Mouse (Mus musculus) large intestine, adult 2 months (tissue): ENCODE measurements around the gene Acp2. TPM values are rescaled to one million over a fixed set of nuclear protein-coding genes. Genes with fewer than 3 reads are reported as not detected.

Experiments
- DNase-seq: peaks from one replicate; pipeline ENCODE4 v3.0.0-alpha.2; 2012; ENCODE audit warnings: low read depth, low spot score
- WGBS: fragments of 180-500 bp; shearing (Covaris S2); methylation state at CpG from one replicate; pipeline ENCODE4 v1.1.7; 2018; 5-methylcytosine and 5-hydroxymethylcytosine counted together
- polyA plus RNA-seq: library from polyadenylated mRNA; depleted of rRNA; stranded (reverse); fragments of >200 nt; gene quantifications from 2 replicates; pipeline ENCODE4 v1.2.3, GENCODE M21; 2012; rRNA removed

Gene Acp2
- polyA plus RNA-seq, 1 experiment = 17.8 TPM

- 57% methylated on average over 4 of the region's 4 CpGs for WGBS
- DNase-seq = no peak
These were observed 49.8 kb downstream of the Acp2 start for GRCm38 (mm10) chr2:91252512-91252911.

GRCm38 (mm10) chr2:91254725-91255380 is 52.2 kb downstream of the Acp2 start:
- WGBS = 68% methylated on average over 8 of the region's 8 CpGs
- DNase-seq = no peak

DNA sequence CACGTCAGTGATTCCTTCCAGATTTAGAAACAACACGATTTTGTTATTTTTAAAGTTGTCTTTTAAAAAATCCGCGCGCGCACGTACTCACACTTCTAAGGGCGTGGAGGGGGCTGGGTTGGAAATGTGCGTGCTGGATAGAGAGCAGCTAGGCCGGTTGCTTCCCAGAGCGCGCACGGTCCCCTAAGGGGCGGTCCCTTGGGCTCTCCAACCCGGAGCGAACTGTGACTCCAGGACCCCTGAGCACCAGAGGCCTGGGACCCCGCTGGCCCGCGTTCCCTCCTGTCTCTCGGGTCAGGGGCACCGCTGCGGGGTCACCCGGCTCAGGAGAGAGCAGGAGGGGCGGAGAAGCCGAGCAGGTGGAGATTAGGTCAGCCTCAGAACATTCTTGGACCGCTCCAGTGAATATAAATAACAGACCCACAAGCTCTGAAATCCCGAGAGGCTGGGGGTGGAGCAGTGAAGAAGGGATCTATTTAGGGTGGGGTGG is 53.0 kb downstream of the Acp2 start, which contains the start of gene Pacsin3:
TSS of gene Pacsin3 (plus strand) at position 294 of the 490 bp plus-strand sequence.
- whole genome bisulfite sequencing = 7% methylated on average over 27 of the region's 27 CpGs
- no peak for DNase-seq

- DNase-seq = no peak
These were observed 53.8 kb downstream of the Acp2 start for GRCm38 (mm10) chr2:91256256-91257125.

GRCm38 (mm10) chr2:91257126-91257980 is 54.7 kb downstream of the Acp2 start:
- no peak for DNase-seq

More at GRCm38 (mm10) chr2:91256256-91257125, 53.8 kb downstream of the Acp2 start:
- under 1% methylated on average over 52 of the region's 52 CpGs for WGBS

DNA sequence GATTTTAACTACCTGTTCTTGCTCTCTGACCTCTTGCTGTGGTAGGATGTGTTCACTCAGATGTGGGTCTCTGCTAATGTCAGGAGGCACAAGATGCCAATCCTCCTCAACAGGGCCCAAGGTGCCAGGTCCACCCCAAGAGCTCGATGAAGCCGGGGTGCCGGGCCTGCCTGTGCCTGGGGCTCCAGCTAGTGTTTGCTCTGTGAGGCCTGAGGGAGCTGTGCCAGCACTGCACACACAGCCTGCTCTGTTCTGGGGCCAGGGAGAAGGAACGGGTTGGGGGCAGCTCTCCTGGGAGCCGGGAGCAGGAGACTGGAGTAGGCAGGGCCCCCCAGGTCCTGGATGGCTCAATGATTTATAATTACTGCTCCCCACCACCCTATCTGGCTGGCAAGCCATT is 55.4 kb downstream of the Acp2 start:
- DNase-seq = no peak
- WGBS = 49% methylated on average over 5 of the region's 5 CpGs

More at GRCm38 (mm10) chr2:91257126-91257980, 54.7 kb downstream of the Acp2 start:
- 6% methylated on average over 22 of the region's 22 CpGs for WGBS

DNA sequence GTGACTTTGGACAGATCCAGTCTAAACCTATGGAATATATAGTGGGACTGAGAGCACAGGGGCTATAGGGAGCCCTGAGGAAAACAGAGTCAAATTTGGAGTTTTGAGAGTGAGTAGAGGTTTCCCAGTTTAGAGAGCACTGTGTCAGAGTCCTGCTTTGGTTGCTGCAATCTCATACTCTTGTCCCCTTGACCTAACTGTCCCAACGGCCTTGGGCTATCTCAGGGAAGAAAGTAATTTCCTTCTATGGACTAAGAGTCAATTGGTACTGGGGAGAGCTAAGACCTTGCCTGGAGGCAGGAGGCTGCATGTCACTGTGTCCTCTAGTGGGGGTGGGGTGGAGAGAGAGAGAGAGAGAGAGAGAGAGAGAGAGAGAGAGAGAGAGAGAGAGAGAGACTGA is 56.1 kb downstream of the Acp2 start:
- 74% methylated on average over 1 of the region's 1 CpGs for WGBS
- DNase-seq = no peak

GRCm38 (mm10) chr2:91259493-91259892 is 56.8 kb downstream of the Acp2 start:
- 95% methylated on average over 1 of the region's 1 CpGs for WGBS

More at GRCm38 (mm10) chr2:91259493-91259892, 56.8 kb downstream of the Acp2 start:
- DNase-seq = no peak

Other genes with a start within 250 kb of the Acp2 start
- 0.49 and 0.50 TPM in 2 replicates for gene Rapsn, start 167.3 kb upstream of the Acp2 start, polyA plus RNA-seq
- 112 and 116 TPM in 2 replicates for gene Psmc3, start 148.9 kb upstream of the Acp2 start, polyA plus RNA-seq
- gene Slc39a13, start 132.5 kb upstream of the Acp2 start, polyA plus RNA-seq = 21.4 and 22.7 TPM in 2 replicates
- gene Spi1, start 120.5 kb upstream of the Acp2 start, polyA plus RNA-seq = 26.7 and 32.6 TPM in 2 replicates
- 0.10 and 0.11 TPM in 2 replicates for gene Mybpc3, start 84.7 kb upstream of the Acp2 start, polyA plus RNA-seq
- 11.2 and 16.8 TPM in 2 replicates for gene Madd, start 19.0 kb upstream of the Acp2 start, polyA plus RNA-seq
- gene Nr1h3, start 51 bp upstream of the Acp2 start, polyA plus RNA-seq = 70.2 and 109 TPM in 2 replicates
- 10.3 and 14.4 TPM in 2 replicates for gene Ddb2, start 34.1 kb downstream of the Acp2 start, polyA plus RNA-seq
- gene Pacsin3, start 53.1 kb downstream of the Acp2 start, polyA plus RNA-seq = 2.8 and 3.7 TPM in 2 replicates
- 32.7 and 34.7 TPM in 2 replicates for gene Arfgap2, start 62.1 kb downstream of the Acp2 start, polyA plus RNA-seq
- gene 1110051M20Rik, start 241.8 kb downstream of the Acp2 start, polyA plus RNA-seq = 8.4 and 8.5 TPM in 2 replicates